27 mouse cellular contexts compared by ENCODE assay signal in the genomic region with DNA sequence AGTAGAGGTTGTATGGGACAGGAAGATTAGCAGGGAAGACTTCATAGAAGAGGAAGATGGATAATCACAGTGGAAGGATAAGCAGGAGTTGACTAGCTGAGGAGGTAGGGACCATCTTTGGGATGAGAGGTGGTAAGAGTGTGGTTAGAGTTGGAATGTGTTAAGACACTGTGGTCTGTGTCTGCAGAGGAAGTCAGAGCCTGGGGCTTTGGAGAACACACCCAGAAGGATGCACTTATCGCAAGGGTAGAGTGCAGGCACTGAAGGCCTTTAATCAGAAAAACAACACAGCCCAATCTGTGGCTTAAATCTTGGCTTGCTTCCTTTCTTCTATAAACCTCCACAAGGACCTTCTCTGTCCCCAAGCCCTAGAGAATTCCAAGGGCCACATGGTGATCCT. TPM values are rescaled to one million over a fixed set of nuclear protein-coding genes. Genes with fewer than 3 reads are reported as not detected.
A peak's percentile ranks its signal among the peaks of the same experiment; 100 is the strongest.
DNase-seq lines count a peak whose midpoint lies in the region; ATAC-seq and TF ChIP-seq lines count a peak whose summit lies in the region.
"Had no signal": no experiment of that assay in that cellular context is flagged by ENCODE, and none has a peak within 500 bp of the region (broad histone marks: within the 10 kb centered on the region; RNA-seq: fewer than 3 reads in every experiment).

No protein-coding gene starts in this region.

- DNase-seq in heart, adult 11 months, result peak; percentile 66
- no peak for DNase-seq in heart, adult 18-20 months
- DNase-seq in intestine, embryonic 14.5 days (ENCODE audit: low spot score), result peak; percentile 4
- no peak for DNase-seq in lung, postnatal 4 days
- DNase-seq: adrenal gland, postnatal 10 days; cerebellum, adult 2 months; cerebellum, postnatal 25 days; embryo, embryonic 11 days; heart, postnatal 36 days; liver; right cerebral cortex, postnatal 4 days; thymus, adult 18-20 months; thymus, postnatal 36 days had no signal

- no peak for ATAC-seq in intestine, embryonic 14.5 days (replicated peaks; ENCODE audit: low FRiP score, low TSS enrichment, low read depth)
- no peak for ATAC-seq in intestine, postnatal 0 days
- no peak for ATAC-seq in lung, embryonic 16.5 days (ENCODE audit: low read depth)
- ATAC-seq in megakaryocyte progenitor cell, adult 5-6 weeks (replicated peaks; ENCODE audit: poor library complexity), result peak; percentile 47
- ATAC-seq: forebrain, embryonic 13.5 days; inflammation-experienced regulatory T-cells, adult 6 months; midbrain, embryonic 16.5 days had no signal

- H3K9me3 ChIP-seq in intestine, embryonic 14.5 days (ENCODE audit: control insufficient read depth, low read length), result no peaks in the 10 kb centered on the region
- no peaks in the 10 kb centered on the region for H3K9me3 ChIP-seq in intestine, postnatal 0 days (ENCODE audit: control insufficient read depth)
- no peaks in the 10 kb centered on the region for H3K9me3 ChIP-seq in lung, embryonic 16.5 days (ENCODE audit: control insufficient read depth, low read length)
- H3K9me3 ChIP-seq: embryonic facial prominence, embryonic 13.5 days; forebrain, embryonic 13.5 days; liver, embryonic 15.5 days; midbrain, embryonic 10.5 days had no signal

- H3K27me3 ChIP-seq in intestine, embryonic 14.5 days (replicated peaks; ENCODE audit: control insufficient read depth, insufficient read depth, low read length), result no peaks in the 10 kb centered on the region
- H3K27me3 ChIP-seq in intestine, postnatal 0 days (replicated peaks; ENCODE audit: control insufficient read depth, insufficient read depth, low read length), result no peaks in the 10 kb centered on the region
- no peaks in the 10 kb centered on the region for H3K27me3 ChIP-seq in lung, embryonic 16.5 days (ENCODE audit: control insufficient read depth, insufficient read depth, low read depth, low read length)
- H3K27me3 ChIP-seq: forebrain, embryonic 13.5 days; liver, embryonic 15.5 days had no signal

- H3K36me3 ChIP-seq in intestine, embryonic 14.5 days (ENCODE audit: control insufficient read depth, insufficient read depth, low read length), result no peaks in the 10 kb centered on the region
- H3K36me3 ChIP-seq in intestine, postnatal 0 days (ENCODE audit: control insufficient read depth, insufficient read depth), result no peaks in the 10 kb centered on the region
- no peaks in the 10 kb centered on the region for H3K36me3 ChIP-seq in lung, embryonic 16.5 days (ENCODE audit: control insufficient read depth, insufficient read depth, low read length)
- H3K36me3 ChIP-seq: embryonic facial prominence, embryonic 13.5 days; liver, embryonic 15.5 days; midbrain, embryonic 10.5 days had no signal

- peaks cover 14% of the 10 kb centered on the region for H3K4me1 ChIP-seq in intestine, embryonic 14.5 days (replicated peaks; ENCODE audit: control insufficient read depth, insufficient read depth, low read length)
- H3K4me1 ChIP-seq in intestine, postnatal 0 days (replicated peaks; ENCODE audit: control insufficient read depth, insufficient read depth, low read length), result no peaks in the 10 kb centered on the region
- H3K4me1 ChIP-seq in lung, embryonic 16.5 days (replicated peaks; ENCODE audit: control insufficient read depth, insufficient read depth, low read length), result peaks cover 12% of the 10 kb centered on the region; the same call in 1 of the 2 replicates
- H3K4me1 ChIP-seq: forebrain, embryonic 13.5 days; liver, embryonic 15.5 days had no signal

- no peak overlapping the region for H3K4me3 ChIP-seq in intestine, embryonic 14.5 days (ENCODE audit: low read depth, low read length)
- H3K4me3 ChIP-seq in intestine, postnatal 0 days (ENCODE audit: low read depth, low read length), result no peak overlapping the region
- H3K4me3 ChIP-seq in lung, embryonic 16.5 days (ENCODE audit: low read length), result no peak overlapping the region
- H3K4me3 ChIP-seq: embryonic facial prominence, embryonic 13.5 days; erythroblast, embryonic 14.5 days; forebrain, embryonic 13.5 days; left cerebral cortex, adult 2 months; liver, embryonic 15.5 days; midbrain, embryonic 10.5 days had no signal

- no peak overlapping the region for H3K27ac ChIP-seq in intestine, embryonic 14.5 days (ENCODE audit: low read depth)
- H3K27ac ChIP-seq in intestine, postnatal 0 days (ENCODE audit: low read depth, low read length), result no peak overlapping the region
- peak overlapping the region; percentile 80 for H3K27ac ChIP-seq in lung, embryonic 16.5 days (ENCODE audit: low read length)
- H3K27ac ChIP-seq: forebrain, embryonic 13.5 days; hindbrain, embryonic 14.5 days; kidney, postnatal 0 days; left cerebral cortex, adult 2 months; liver, embryonic 15.5 days; macrophage; midbrain, embryonic 10.5 days had no signal

- H3K4me2 ChIP-seq in intestine, embryonic 14.5 days (ENCODE audit: low read length), result no peak overlapping the region
- no peak overlapping the region for H3K4me2 ChIP-seq in intestine, postnatal 0 days (replicated peaks; ENCODE audit: low read depth)
- H3K4me2 ChIP-seq in lung, embryonic 16.5 days (ENCODE audit: low read depth, low read length), result no peak overlapping the region
- H3K4me2 ChIP-seq: embryonic facial prominence, embryonic 13.5 days; forebrain, embryonic 13.5 days; hindbrain, embryonic 14.5 days; liver, embryonic 15.5 days had no signal

- no peak overlapping the region for H3K9ac ChIP-seq in intestine, embryonic 14.5 days (ENCODE audit: low read length)
- H3K9ac ChIP-seq in intestine, postnatal 0 days (ENCODE audit: low read depth, low read length), result no peak overlapping the region
- H3K9ac ChIP-seq in lung, embryonic 16.5 days (ENCODE audit: low read length), result no peak overlapping the region
- H3K9ac ChIP-seq: embryonic facial prominence, embryonic 13.5 days; forebrain, embryonic 13.5 days; hindbrain, embryonic 14.5 days; liver, embryonic 15.5 days had no signal

- TF ChIP-seq CTCF in intestine, postnatal 0 days (IDR thresholded peaks at IDR 0.05; ENCODE audit: low read depth), result no peak

- 86% methylated on average over 1 of the region's 1 CpGs for WGBS in intestine, embryonic 14.5 days
- WGBS in intestine, postnatal 0 days, result 83% methylated on average over 1 of the region's 1 CpGs
- 79% methylated on average over 1 of the region's 1 CpGs for WGBS in lung, embryonic 16.5 days

RNA-seq across cellular contexts. Expression of gene Lrrc55, which starts 28.7 kb away (rescaled TPM):
- total RNA-seq in heart, adult 18-20 months (2021), result 1 to 10 TPM; 1.2 to 1.5 TPM
- polyA plus RNA-seq in intestine, embryonic 14.5 days (2014; fragmentation: Nextera tagmentation; extraction: Ambion mirVana), result 5.2 and 5.4 TPM in 2 replicates
- polyA plus RNA-seq in intestine, postnatal 0 days (2015; fragmentation: Nextera tagmentation; extraction: Ambion mirVana), result 1.4 TPM in 2 replicates
- 0.20 and 0.29 TPM in 2 replicates for polyA plus RNA-seq in lung, embryonic 16.5 days (2015; fragmentation: Nextera tagmentation; extraction: Ambion mirVana)
- total RNA-seq in megakaryocyte progenitor cell, adult 5-6 weeks (2015), result not detected in 2 replicates
- not detected in 2 replicates for total RNA-seq in megakaryocyte progenitor cell, adult 5-6 weeks (2017)
- polyA plus RNA-seq: erythroblast, embryonic 14.5 days; inflammation-experienced regulatory T-cells, adult 6 months; macrophage had no signal

RNA-seq across cellular contexts. Expression of gene Aplnr, which starts 32.3 kb away (rescaled TPM):
- total RNA-seq in heart, adult 18-20 months (2021), result 10 to 100 TPM in 1 of 2 experiments, 1 to 10 TPM in 1; 5.7 to 11.3 TPM
- 53.6 and 54.3 TPM in 2 replicates for polyA plus RNA-seq in intestine, embryonic 14.5 days (2014; fragmentation: Nextera tagmentation; extraction: Ambion mirVana)
- 22.9 and 26.6 TPM in 2 replicates for polyA plus RNA-seq in intestine, postnatal 0 days (2015; fragmentation: Nextera tagmentation; extraction: Ambion mirVana)
- polyA plus RNA-seq in lung, embryonic 16.5 days (2015; fragmentation: Nextera tagmentation; extraction: Ambion mirVana), result 172 and 194 TPM in 2 replicates
- 0.02 and 0.05 TPM in 2 replicates for total RNA-seq in megakaryocyte progenitor cell, adult 5-6 weeks (2015)
- total RNA-seq in megakaryocyte progenitor cell, adult 5-6 weeks (2017), result 0.12 TPM in 1 of 2 replicates, not detected in the other
- polyA plus RNA-seq: erythroblast, embryonic 14.5 days; inflammation-experienced regulatory T-cells, adult 6 months; macrophage had no signal

Comparison
In these comparisons a context has a peak if more than half of its experiments do, and no peak if none do; other contexts are left out.
1. DNase-seq: peak in heart, adult 11 months (single experiment) and intestine, embryonic 14.5 days (single experiment); none in heart, adult 18-20 months (0 of 2) and lung, postnatal 4 days (0 of 2).